Comparison of ENCODE assay signal across 10 mouse cellular contexts in the genomic region with DNA sequence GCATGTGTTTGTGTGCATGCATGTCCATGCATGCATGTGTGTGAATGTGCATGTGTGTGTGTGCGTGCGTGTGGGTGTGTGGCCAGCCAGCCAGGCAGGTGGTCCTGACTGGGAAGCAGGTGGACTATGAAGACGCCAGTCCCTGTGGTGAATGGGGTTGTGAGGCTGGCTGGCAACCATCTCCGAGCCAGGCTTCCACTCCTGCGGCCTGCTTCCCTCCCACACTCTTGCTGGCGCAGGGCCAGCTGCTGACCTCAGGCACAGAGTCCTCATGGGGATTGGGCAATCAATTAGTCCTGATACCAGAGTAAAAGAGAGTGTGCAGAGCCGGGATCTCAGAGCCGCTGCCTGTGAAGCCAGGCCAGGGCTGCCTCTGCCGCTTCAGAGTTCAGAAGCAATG. TPM values are rescaled to one million over a fixed set of nuclear protein-coding genes. Genes with fewer than 3 reads are reported as not detected.
DNase-seq lines count a peak whose midpoint lies in the region; ATAC-seq lines count a peak whose summit lies in the region.
"Had no signal": no experiment of that assay in that cellular context is flagged by ENCODE, and none has a peak within 500 bp of the region (broad histone marks: within the 10 kb centered on the region; RNA-seq: fewer than 3 reads in every experiment).

No protein-coding gene starts in this region.

- peak; percentile 47 for DNase-seq in kidney, adult 18-20 months
- no peak for DNase-seq in kidney, adult 11 months
- peak; percentile 74 for DNase-seq in adrenal gland, adult 8-10 months
- DNase-seq in gastrocnemius, postnatal 36 days: peak; percentile 58 to 68
- peak; percentile 65 for DNase-seq in limb, embryonic 11.5 days (ENCODE audit: low spot score)
- DNase-seq in mesoderm, embryonic 11.5 days (ENCODE audit: low read depth, low spot score): peak; percentile 87
- no peak for DNase-seq in layer of hippocampus, postnatal 25 days (ENCODE audit: extremely low spot score in 1 of 2, low spot score in 1 of 2)
- no peak for DNase-seq in cerebellum, adult 11 months

- 0 out of 2 replicates have a peak, but pooled peaks have one; percentile 48 for ATAC-seq in limb, embryonic 11.5 days (ENCODE audit: insufficient number of reproducible peaks, low FRiP score, low TSS enrichment, low read depth)

- 51% methylated on average over 9 of the region's 9 CpGs for WGBS in limb, embryonic 11.5 days

- H3K9ac ChIP-seq in limb, embryonic 11.5 days (ENCODE audit: low read length): no peak overlapping the region

- no peaks in the 10 kb centered on the region for H3K9me3 ChIP-seq in limb, embryonic 11.5 days (ENCODE audit: control insufficient read depth, low read length)
- H3K9me3 ChIP-seq: G1E had no signal

- H3K4me1 ChIP-seq in limb, embryonic 11.5 days (ENCODE audit: control insufficient read depth, insufficient read depth, low read length): peaks cover 7% of the 10 kb centered on the region; the same call in 1 of the 2 replicates

- H3K4me2 ChIP-seq in limb, embryonic 11.5 days (ENCODE audit: low read depth, severe bottlenecking): no peak overlapping the region

- intact Hi-C loops in gastrocnemius, postnatal 36 days (cut with DNase I): no loop called here

- H3K36me3 ChIP-seq in limb, embryonic 11.5 days (ENCODE audit: control insufficient read depth, insufficient read depth, low read length): no peaks in the 10 kb centered on the region
- H3K36me3 ChIP-seq: G1E had no signal

- H3K27me3 ChIP-seq in limb, embryonic 11.5 days (ENCODE audit: control insufficient read depth, insufficient read depth, low read length): peaks cover 24% of the 10 kb centered on the region

- H3K4me3 ChIP-seq in limb, embryonic 11.5 days (ENCODE audit: low read depth, low read length): no peak overlapping the region
- H3K4me3 ChIP-seq: erythroblast, embryonic 14.5 days had no signal

- no peak overlapping the region for H3K27ac ChIP-seq in limb, embryonic 11.5 days (replicated peaks; ENCODE audit: low read depth, low read length)

RNA-seq across cellular contexts. Expression of a gene that starts 8.6 kb away (rescaled TPM):
- 1 to 10 TPM; 2.2 to 4.2 (median 3.8) TPM for total RNA-seq in adrenal gland, adult 8-10 months (2022)
- under 1 TPM; 0.41 to 0.64 TPM for total RNA-seq in gastrocnemius, postnatal 36 days (2021)
- polyA plus RNA-seq in limb, embryonic 11.5 days (2014; fragmentation: Nextera tagmentation; extraction: Ambion mirVana): 8.2 and 9.2 TPM in 2 replicates
- 1 to 10 TPM; 5.4 to 6.6 TPM for total RNA-seq in layer of hippocampus, postnatal 25 days (2021)

RNA-seq across cellular contexts. Expression of a gene that starts 13.5 kb away (rescaled TPM):
- total RNA-seq in adrenal gland, adult 8-10 months (2022): 10 to 100 TPM in 2 of 4 experiments, 1 to 10 TPM in 2; 6.6 to 12.7 (median 10.9) TPM
- 1 to 10 TPM; 2.8 to 2.9 TPM for total RNA-seq in gastrocnemius, postnatal 36 days (2021)
- polyA plus RNA-seq in limb, embryonic 11.5 days (2014; fragmentation: Nextera tagmentation; extraction: Ambion mirVana): 0.60 and 0.88 TPM in 2 replicates
- total RNA-seq in layer of hippocampus, postnatal 25 days (2021): 100 to 1,000 TPM; 141 to 143 TPM

RNA-seq across cellular contexts. Expression of a gene that starts 30.1 kb away (rescaled TPM):
- total RNA-seq in adrenal gland, adult 8-10 months (2022): 10 to 100 TPM; 49.4 to 62.3 (median 54.2) TPM
- 10 to 100 TPM; 16.9 to 17.6 TPM for total RNA-seq in gastrocnemius, postnatal 36 days (2021)
- polyA plus RNA-seq in limb, embryonic 11.5 days (2014; fragmentation: Nextera tagmentation; extraction: Ambion mirVana): 65.6 and 65.9 TPM in 2 replicates
- 10 to 100 TPM; 39.4 to 41.4 TPM for total RNA-seq in layer of hippocampus, postnatal 25 days (2021)

RNA-seq across cellular contexts. Expression of a gene that starts 31.8 kb away (rescaled TPM):
- total RNA-seq in adrenal gland, adult 8-10 months (2022): 10 to 100 TPM; 14.5 to 34.6 (median 16.4) TPM
- 10 to 100 TPM; 14.9 to 15.7 TPM for total RNA-seq in gastrocnemius, postnatal 36 days (2021)
- 0.28 TPM in 1 of 2 replicates, not detected in the other for polyA plus RNA-seq in limb, embryonic 11.5 days (2014; fragmentation: Nextera tagmentation; extraction: Ambion mirVana)
- total RNA-seq in layer of hippocampus, postnatal 25 days (2021): 1 to 10 TPM; 1.1 to 1.4 TPM
- total RNA-seq: G1E had no signal
- polyA plus RNA-seq: G1E had no signal

RNA-seq across cellular contexts. Expression of a gene that starts 36.2 kb away (rescaled TPM):
- 10 to 100 TPM; 20.4 to 32.6 (median 26.9) TPM for total RNA-seq in adrenal gland, adult 8-10 months (2022)
- total RNA-seq in gastrocnemius, postnatal 36 days (2021): 10 to 100 TPM; 26.5 to 43.5 TPM
- polyA plus RNA-seq in limb, embryonic 11.5 days (2014; fragmentation: Nextera tagmentation; extraction: Ambion mirVana): 0.16 and 0.43 TPM in 2 replicates
- total RNA-seq in layer of hippocampus, postnatal 25 days (2021): under 1 TPM; 0.30 to 0.85 TPM
- total RNA-seq: G1E had no signal
- polyA plus RNA-seq: erythroblast, embryonic 14.5 days; G1E had no signal

Comparison
In these comparisons a context has a peak if more than half of its experiments do, and no peak if none do; other contexts are left out.
1. DNase-seq: peak in kidney, adult 18-20 months (single experiment), adrenal gland, adult 8-10 months (single experiment), gastrocnemius, postnatal 36 days (2 of 2), limb, embryonic 11.5 days (single experiment) and mesoderm, embryonic 11.5 days (single experiment); none in kidney, adult 11 months (single experiment), layer of hippocampus, postnatal 25 days (0 of 2) and cerebellum, adult 11 months (single experiment).
2. RNA of a gene that starts 13.5 kb away (total RNA-seq): 141 to 143 TPM in layer of hippocampus, postnatal 25 days; 6.6 to 12.7 TPM in adrenal gland, adult 8-10 months and 2.8 to 2.9 TPM in gastrocnemius, postnatal 36 days; every median in the first group is over 10 times any median in the second.